Mouse (Mus musculus) stomach, postnatal 0 days (tissue): ENCODE data around the gene Plxnd1.

Experiments
- CTCF ChIP-seq: IDR thresholded peaks from 2 replicates; pipeline ENCODE4 v1.5.1; 2016; ENCODE audit warnings: antibody characterized with exemption, low read depth, mild to moderate bottlenecking, moderate library complexity
- EP300 ChIP-seq: optimal IDR thresholded peaks from 2 replicates; pipeline ENCODE3; 2016; ENCODE audit warnings: antibody characterized with exemption

DNA sequence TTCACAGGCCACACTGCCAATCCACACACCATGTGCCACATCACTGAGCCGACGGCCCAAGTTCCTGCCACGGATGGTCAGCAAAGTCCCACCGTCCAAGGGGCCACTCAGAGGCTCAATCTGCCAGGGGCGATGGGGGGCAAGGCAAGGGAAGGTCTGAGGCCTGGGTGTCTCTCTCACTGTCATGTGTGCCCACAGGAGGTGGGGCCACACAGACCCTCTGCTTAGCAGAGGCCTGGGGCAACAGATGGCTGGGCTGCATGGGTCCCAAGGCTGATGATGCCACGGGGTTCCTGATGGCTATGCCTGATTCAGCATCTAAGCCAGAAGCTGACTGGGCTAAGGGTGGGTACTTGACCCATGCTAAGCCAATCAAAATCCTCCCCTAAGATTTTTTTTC lies 26.1 kb downstream of the Plxnd1 start:
- TF ChIP-seq EP300 = no peak
- no peak for TF ChIP-seq CTCF
